Mouse (Mus musculus): Measurements from ENCODE around the gene Tmem45a. TPM values are rescaled to one million over a fixed set of nuclear protein-coding genes. Genes with fewer than 3 reads are reported as not detected.
"Not testable (repeated sequence)": the region's sequence is repeated elsewhere in the genome, so short reads cannot be mapped to it uniquely, and the experiment has no call there.

The Tmem45a gene
- 36.2 and 36.8 TPM in 2 replicates for polyA plus RNA-seq (2015; fragmentation: Nextera tagmentation; extraction: Ambion mirVana)

DNA sequence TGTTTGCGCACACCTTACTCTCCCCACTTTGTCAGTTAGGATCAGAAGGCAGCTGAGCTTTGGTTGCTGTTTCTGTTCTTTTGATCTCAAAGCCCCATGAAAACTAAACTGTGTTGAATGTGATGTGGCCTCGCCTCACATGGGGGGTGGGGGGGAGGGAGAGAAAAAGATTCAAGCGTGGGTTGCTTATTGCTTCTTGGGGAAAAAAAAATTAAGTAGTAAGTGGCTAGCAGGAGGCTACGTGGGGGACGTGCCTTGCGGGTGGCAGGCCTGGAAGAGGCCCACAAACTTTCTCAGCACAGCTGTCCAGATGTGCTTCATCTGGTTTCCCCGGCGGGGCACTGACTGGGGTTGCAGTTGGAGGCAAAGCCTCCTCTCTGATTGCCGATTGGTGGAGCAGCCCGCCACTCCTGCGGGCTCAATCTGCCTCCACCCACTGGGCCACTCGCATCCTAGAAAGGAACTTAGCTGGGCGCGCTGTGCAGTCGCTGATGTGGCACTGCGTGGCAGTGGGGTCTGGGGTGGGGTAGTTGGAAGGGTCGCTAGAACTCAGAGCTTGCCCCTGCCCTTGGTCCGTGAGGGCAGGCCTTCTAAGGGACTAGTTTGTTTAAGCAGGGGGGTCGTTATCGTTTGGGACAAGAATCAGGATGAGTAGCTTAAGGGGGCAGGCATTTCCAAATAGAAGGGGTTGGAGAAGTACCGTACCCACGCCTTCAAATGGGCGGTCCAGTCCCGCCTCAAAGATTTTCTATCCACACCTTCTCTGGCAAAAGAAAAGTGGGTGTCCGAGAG, at the start of gene Tmem45a:
TSS of gene Tmem45a (minus strand) at position 343 of the 792 bp plus-strand sequence.
- peak within 1 kb of the TSS; percentile 57 for H3K4me3 ChIP-seq (replicated peaks)
- peak; percentile 97 for ATAC-seq (ENCODE audit: insufficient read depth, low FRiP score, low read depth)
- H3K4me2 ChIP-seq = peak within 1 kb of the TSS; percentile 67
- H3K9ac ChIP-seq = peak within 1 kb of the TSS; percentile 37; the same call in 1 of the 2 replicates
- no peaks in the 10 kb centered on the region for H3K9me3 ChIP-seq
- no peaks in the 10 kb centered on the region for H3K36me3 ChIP-seq
- H3K4me1 ChIP-seq = no peaks in the 10 kb centered on the region
- H3K27me3 ChIP-seq (replicated peaks) = no peaks in the 10 kb centered on the region
- 4% methylated on average over 25 of the region's 25 CpGs for WGBS
- H3K27ac ChIP-seq = peak within 1 kb of the TSS; percentile 79

DNA sequence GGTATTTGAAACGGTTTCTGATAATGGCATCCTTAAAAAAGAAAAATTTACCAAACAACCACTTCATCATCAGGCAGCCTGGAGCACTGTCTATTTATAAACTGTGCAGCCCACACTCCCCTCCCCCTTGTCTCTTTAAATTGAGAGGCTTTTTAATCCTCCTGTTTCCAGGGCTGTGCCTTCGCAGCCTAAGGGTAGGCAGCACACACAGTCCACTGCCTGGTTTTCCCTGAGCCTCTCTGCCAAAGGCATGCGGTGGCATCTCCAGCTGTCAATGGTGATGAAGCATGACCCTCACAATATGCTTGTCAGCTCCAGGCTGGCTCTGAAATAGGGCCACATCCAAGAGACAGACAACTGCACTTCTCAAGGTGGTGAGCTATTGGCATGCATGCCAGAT, 42.1 kb upstream of the Tmem45a start, which contains the start of gene Lnp1:
TSS of gene Lnp1 (minus strand) at position 39 of the 400 bp plus-strand sequence.
- H3K4me2 ChIP-seq = no peak within 1 kb of the TSS
- WGBS = 51% methylated on average over 3 of the region's 3 CpGs
- no peak within 1 kb of the TSS for H3K9ac ChIP-seq
- H3K4me3 ChIP-seq (replicated peaks) = no peak within 1 kb of the TSS
- no peak within 1 kb of the TSS for H3K27ac ChIP-seq
- ATAC-seq (ENCODE audit: insufficient read depth, low FRiP score, low read depth) = no peak
- H3K27me3 ChIP-seq (replicated peaks) = no peaks in the 10 kb centered on the region
- H3K9me3 ChIP-seq = no peaks in the 10 kb centered on the region
- H3K36me3 ChIP-seq = no peaks in the 10 kb centered on the region
- no peaks in the 10 kb centered on the region for H3K4me1 ChIP-seq

DNA sequence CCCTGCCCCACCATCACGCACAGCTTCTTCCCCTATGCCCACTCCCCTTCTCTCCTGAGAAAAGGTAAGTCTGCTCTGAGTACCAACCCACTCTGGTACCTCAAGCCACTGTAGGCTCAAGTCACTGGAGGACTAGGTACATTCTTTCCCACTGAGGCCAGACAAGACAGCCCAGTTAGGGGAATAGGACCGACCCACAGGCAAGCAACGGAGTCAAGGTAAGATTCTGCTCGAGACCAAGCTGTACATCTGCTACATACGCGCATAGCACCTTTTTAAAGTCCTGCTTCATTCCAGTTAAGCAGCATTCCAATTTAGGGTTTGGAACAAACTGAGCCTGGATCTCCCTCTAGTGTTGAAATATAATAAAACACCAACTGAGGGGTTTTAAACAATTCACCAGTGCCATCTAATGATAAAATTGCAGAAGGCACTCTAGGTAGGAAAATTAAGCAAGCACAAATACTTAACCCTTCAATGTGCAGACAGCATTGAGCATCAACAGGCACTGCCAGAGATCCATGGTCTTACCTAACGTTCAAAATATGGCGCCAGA, 34.2 kb upstream of the Tmem45a start:
- WGBS = 14% methylated on average over 8 of the region's 8 CpGs
- ATAC-seq (ENCODE audit: insufficient read depth, low FRiP score, low read depth) = peak; percentile 47; the same call in 1 of the 2 replicates
- no peak overlapping the region for H3K4me2 ChIP-seq
- no peaks in the 10 kb centered on the region for H3K9me3 ChIP-seq
- no peak overlapping the region for H3K27ac ChIP-seq
- H3K36me3 ChIP-seq = no peaks in the 10 kb centered on the region
- 0 out of 2 replicates have a peak, but pooled peaks cover 4% of the 10 kb centered on the region for H3K27me3 ChIP-seq (replicated peaks)
- no peak overlapping the region for H3K9ac ChIP-seq
- H3K4me3 ChIP-seq (replicated peaks) = no peak overlapping the region
- H3K4me1 ChIP-seq = no peaks in the 10 kb centered on the region

- Histone ChIP-seq H3K9ac (no peak overlapping the region), H3K4me3 (replicated peaks) (no peak overlapping the region), H3K4me1 (no peaks in the 10 kb centered on the region), H3K9me3 (no peaks in the 10 kb centered on the region), H3K27me3 (replicated peaks) (0 out of 2 replicates have a peak, but pooled peaks cover 4% of the 10 kb centered on the region), H3K36me3 (no peaks in the 10 kb centered on the region), H3K27ac (no peak overlapping the region), H3K4me2 (no peak overlapping the region)
- no peak for ATAC-seq (ENCODE audit: insufficient read depth, low FRiP score, low read depth)
- WGBS = 83% methylated on average over 7 of the region's 7 CpGs
Observed at GRCm38 (mm10) chr16:56917230-56917629, 31.3 kb upstream of the Tmem45a start.

- no peak overlapping the region for H3K4me2 ChIP-seq
- no peak for ATAC-seq (ENCODE audit: insufficient read depth, low FRiP score, low read depth)
- H3K27me3 ChIP-seq (replicated peaks) = no peaks in the 10 kb centered on the region
- no peaks in the 10 kb centered on the region for H3K36me3 ChIP-seq
- no peaks in the 10 kb centered on the region for H3K9me3 ChIP-seq
- no peak overlapping the region for H3K9ac ChIP-seq
- no peak overlapping the region for H3K27ac ChIP-seq
- no peak overlapping the region for H3K4me3 ChIP-seq (replicated peaks)
- no peaks in the 10 kb centered on the region for H3K4me1 ChIP-seq
- WGBS = 43% methylated on average over 5 of the region's 5 CpGs
Observed at GRCm38 (mm10) chr16:56908986-56909385, 23.0 kb upstream of the Tmem45a start.

DNA sequence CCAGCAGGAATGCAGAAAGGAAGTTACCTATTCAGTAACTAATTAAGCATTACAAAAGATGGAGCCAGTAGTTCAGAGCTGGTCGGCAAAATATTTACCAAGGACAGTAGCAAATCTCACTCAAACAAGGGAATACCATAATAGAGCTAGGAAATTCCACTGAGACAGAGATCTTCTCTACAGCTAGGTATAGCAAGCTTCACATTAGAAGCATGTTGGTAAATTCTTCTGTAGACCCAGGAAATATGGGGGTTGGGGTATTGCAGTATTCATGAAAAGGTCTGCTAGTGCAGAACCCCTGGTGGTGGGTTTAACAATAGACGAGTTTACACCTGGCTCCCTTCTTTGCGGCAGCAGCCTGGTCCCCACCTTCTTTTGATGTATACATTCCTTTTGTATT, 16.2 kb upstream of the Tmem45a start:
- H3K4me3 ChIP-seq (replicated peaks) = not testable (repeated sequence)

GRCm38 (mm10) chr16:56891583-56891982, 5.6 kb upstream of the Tmem45a start:
- Histone ChIP-seq H3K4me1 (no peaks in the 10 kb centered on the region), H3K27ac (no peak overlapping the region), H3K9me3 (no peaks in the 10 kb centered on the region), H3K9ac (no peak overlapping the region), H3K27me3 (replicated peaks) (no peaks in the 10 kb centered on the region), H3K4me2 (no peak overlapping the region), H3K36me3 (no peaks in the 10 kb centered on the region), H3K4me3 (replicated peaks) (no peak overlapping the region)
- no peak for ATAC-seq (ENCODE audit: insufficient read depth, low FRiP score, low read depth)
- WGBS = 82% methylated on average over 5 of the region's 5 CpGs

More for the DNA sequence above, 16.2 kb upstream of the Tmem45a start:
- H3K4me2 ChIP-seq; H3K36me3 ChIP-seq; H3K9me3 ChIP-seq; H3K27me3 ChIP-seq (replicated peaks); H3K27ac ChIP-seq; H3K4me1 ChIP-seq; ATAC-seq (ENCODE audit: insufficient read depth, low FRiP score, low read depth); H3K9ac ChIP-seq: not testable (repeated sequence)
- WGBS = 52% methylated on average over 3 of the region's 3 CpGs

DNA sequence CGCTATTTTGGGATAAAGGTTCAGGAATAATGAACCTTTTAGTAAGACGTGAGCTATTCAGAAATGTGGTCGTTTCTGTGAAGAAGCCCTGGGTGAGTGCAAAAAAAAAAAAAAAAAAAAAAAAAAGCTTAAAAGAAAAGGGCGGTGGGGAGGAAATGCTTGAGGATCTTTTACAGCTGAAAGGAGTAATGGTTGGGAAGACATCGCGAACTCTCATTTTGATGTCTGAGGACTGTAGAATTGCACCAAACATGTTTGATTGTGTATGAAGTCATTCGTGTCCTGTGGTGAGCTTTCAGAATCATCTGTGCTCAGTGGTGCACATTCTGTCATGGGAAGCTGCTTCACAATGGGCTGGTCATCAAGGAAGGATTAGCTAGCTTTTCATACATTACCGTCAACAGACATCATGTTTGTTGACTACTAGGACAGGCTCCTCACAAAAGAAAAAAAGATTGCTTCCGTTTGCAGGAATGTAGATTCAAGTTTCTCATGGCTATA, 700 bp upstream of the Tmem45a start:
- H3K9ac ChIP-seq = no peak overlapping the region
- H3K36me3 ChIP-seq = no peaks in the 10 kb centered on the region
- WGBS = 23% methylated on average over 9 of the region's 9 CpGs
- ATAC-seq (ENCODE audit: insufficient read depth, low FRiP score, low read depth) = no peak
- H3K9me3 ChIP-seq = no peaks in the 10 kb centered on the region
- H3K4me2 ChIP-seq = peak overlapping the region; percentile 67
- H3K4me1 ChIP-seq = no peaks in the 10 kb centered on the region
- H3K4me3 ChIP-seq (replicated peaks) = peak overlapping the region; percentile 57
- no peak overlapping the region for H3K27ac ChIP-seq
- no peaks in the 10 kb centered on the region for H3K27me3 ChIP-seq (replicated peaks)

- H3K4me1 ChIP-seq = no peaks in the 10 kb centered on the region
- peak overlapping the region; percentile 67 for H3K4me2 ChIP-seq
- no peaks in the 10 kb centered on the region for H3K36me3 ChIP-seq
- no peak for ATAC-seq (ENCODE audit: insufficient read depth, low FRiP score, low read depth)
- H3K9me3 ChIP-seq = no peaks in the 10 kb centered on the region
- H3K9ac ChIP-seq = no peak overlapping the region
- no peak overlapping the region for H3K27ac ChIP-seq
- 73% methylated on average over 6 of the region's 6 CpGs for WGBS
- 0 out of 2 replicates have a peak overlapping the region, but pooled peaks have one; percentile 1 for H3K4me3 ChIP-seq (replicated peaks)
- no peaks in the 10 kb centered on the region for H3K27me3 ChIP-seq (replicated peaks)
Observed at GRCm38 (mm10) chr16:56884811-56885210, 1.2 kb downstream of the Tmem45a start.

GRCm38 (mm10) chr16:56873410-56873809, 12.6 kb downstream of the Tmem45a start:
- WGBS = 35% methylated on average over 2 of the region's 2 CpGs
- no peak overlapping the region for H3K4me3 ChIP-seq (replicated peaks)
- no peaks in the 10 kb centered on the region for H3K27me3 ChIP-seq (replicated peaks)
- no peaks in the 10 kb centered on the region for H3K36me3 ChIP-seq
- no peak for ATAC-seq (ENCODE audit: insufficient read depth, low FRiP score, low read depth)
- H3K4me2 ChIP-seq = no peak overlapping the region
- no peaks in the 10 kb centered on the region for H3K4me1 ChIP-seq
- no peak overlapping the region for H3K9ac ChIP-seq
- no peak overlapping the region for H3K27ac ChIP-seq
- no peaks in the 10 kb centered on the region for H3K9me3 ChIP-seq

GRCm38 (mm10) chr16:56870458-56870857, 15.5 kb downstream of the Tmem45a start:
- H3K4me3 ChIP-seq (replicated peaks) = no peak overlapping the region
- no peak for ATAC-seq (ENCODE audit: insufficient read depth, low FRiP score, low read depth)
- WGBS = 66% methylated on average over 3 of the region's 3 CpGs

DNA sequence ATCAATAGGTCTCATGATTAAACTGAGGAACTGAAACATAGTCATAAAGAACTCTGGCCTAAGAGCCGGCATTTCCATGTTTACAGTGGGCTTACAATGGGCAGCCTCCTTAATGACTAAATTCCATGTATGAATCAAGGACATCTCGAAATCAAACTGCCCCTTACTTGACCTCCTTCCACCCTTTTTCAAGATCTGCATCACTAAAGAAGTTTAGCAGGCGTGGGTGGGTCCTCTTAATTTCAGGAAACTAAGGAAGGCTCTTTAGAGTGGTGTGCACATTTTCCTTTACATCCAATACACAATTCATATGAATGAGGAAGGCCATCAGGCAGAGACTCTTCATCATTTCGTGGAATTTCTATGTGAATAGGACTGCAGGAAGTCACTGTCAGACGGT, 17.6 kb downstream of the Tmem45a start:
- Histone ChIP-seq H3K9ac (no peak overlapping the region), H3K4me1 (no peaks in the 10 kb centered on the region), H3K36me3 (no peaks in the 10 kb centered on the region), H3K27me3 (replicated peaks) (no peaks in the 10 kb centered on the region), H3K9me3 (no peaks in the 10 kb centered on the region), H3K4me3 (replicated peaks) (no peak overlapping the region), H3K4me2 (no peak overlapping the region), H3K27ac (no peak overlapping the region)
- 67% methylated on average over 5 of the region's 5 CpGs for WGBS
- no peak for ATAC-seq (ENCODE audit: insufficient read depth, low FRiP score, low read depth)

More at GRCm38 (mm10) chr16:56870458-56870857, 15.5 kb downstream of the Tmem45a start:
- Histone ChIP-seq H3K9ac (no peak overlapping the region), H3K27me3 (replicated peaks) (no peaks in the 10 kb centered on the region), H3K4me1 (no peaks in the 10 kb centered on the region), H3K36me3 (no peaks in the 10 kb centered on the region), H3K9me3 (no peaks in the 10 kb centered on the region), H3K27ac (no peak overlapping the region), H3K4me2 (no peak overlapping the region)
